Mouse (Mus musculus): ENCODE measurements around the gene Arhgap15.

- TF ChIP-seq CTCF (conservative IDR thresholded peaks at IDR 0.05; ENCODE audit: insufficient read depth, insufficient read length, low read depth, low read length) (no peak), POLR2A (IDR thresholded peaks at IDR 0.05; ENCODE audit: low read depth, low read length) (no peak)
These were observed 649.2 kb downstream of the Arhgap15 start for GRCm38 (mm10) chr2:44397735-44398337.

Data from kidney, adult 2 months (tissue).